In the genomic region with DNA sequence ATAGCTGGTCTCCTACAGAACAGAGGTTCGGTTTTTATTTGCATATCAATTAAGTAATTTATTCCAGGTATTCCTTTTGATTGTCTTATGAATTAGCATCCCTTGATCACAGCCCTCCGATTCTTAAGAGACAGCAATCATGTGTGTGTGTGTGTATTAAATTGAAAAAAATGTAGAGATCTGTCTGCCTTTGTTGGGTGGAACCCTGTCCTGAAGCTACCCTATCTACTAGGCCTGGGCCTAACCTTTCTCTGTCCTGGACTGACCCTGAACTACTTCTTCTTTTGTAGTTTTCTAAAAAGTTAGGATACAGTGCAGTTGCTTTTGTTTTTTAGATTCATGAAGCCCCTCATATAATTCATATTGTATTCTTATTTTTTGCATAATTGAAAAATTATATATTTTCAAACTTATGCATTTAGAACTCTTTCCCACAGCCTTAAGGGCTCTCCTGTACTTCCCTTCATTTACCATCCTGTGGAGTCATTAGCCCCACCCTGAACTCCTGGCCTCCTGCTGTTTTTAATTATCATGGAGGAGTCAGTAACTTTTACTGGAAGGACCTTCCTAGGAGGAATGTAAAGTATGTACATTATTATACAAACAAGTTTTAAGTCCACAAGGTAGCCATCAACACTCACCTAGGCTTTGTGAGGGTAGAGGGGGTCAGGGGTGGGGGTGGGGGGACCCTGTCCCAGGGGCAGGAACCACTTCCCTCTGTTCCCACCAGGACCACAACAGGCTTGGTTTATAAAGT, we compare ENCODE assay signal across 27 mouse cellular contexts.
DNase-seq lines count a peak whose midpoint lies in the region; ATAC-seq and TF ChIP-seq lines count a peak whose summit lies in the region.
"Had no signal": no experiment of that assay in that cellular context is flagged by ENCODE, and none has a peak within 500 bp of the region (broad histone marks: within the 10 kb centered on the region; RNA-seq: fewer than 3 reads in every experiment).

No protein-coding gene starts in this region.

- no peak overlapping the region for H3K4me3 ChIP-seq in embryonic facial prominence, embryonic 11.5 days (ENCODE audit: low read depth, low read length)
- no peak overlapping the region for H3K4me3 ChIP-seq in embryonic facial prominence, embryonic 10.5 days
- no peak overlapping the region; a peak in 1 of 4 replicates for H3K4me3 ChIP-seq in ES-E14 (ENCODE audit: insufficient read depth in 1 of 2, low read depth in 1 of 2, low read length in 2 of 2, poor library complexity in 1 of 2, severe bottlenecking in 1 of 2)
- no peak overlapping the region for H3K4me3 ChIP-seq in embryonic facial prominence, embryonic 12.5 days
- H3K4me3 ChIP-seq: embryonic facial prominence, embryonic 15.5 days; erythroblast, embryonic 14.5 days; forebrain, embryonic 12.5 days; forebrain, embryonic 15.5 days; heart, embryonic 12.5 days; heart, embryonic 15.5 days; hindbrain, embryonic 10.5 days; hindbrain, embryonic 13.5 days; intestine, embryonic 15.5 days had no signal

- no peaks in the 10 kb centered on the region for H3K9me3 ChIP-seq in embryonic facial prominence, embryonic 11.5 days (replicated peaks; ENCODE audit: control insufficient read depth, low read length)
- H3K9me3 ChIP-seq in embryonic facial prominence, embryonic 10.5 days: no peaks in the 10 kb centered on the region
- H3K9me3 ChIP-seq in ES-E14 (ENCODE audit: control insufficient read depth, insufficient read depth, low read depth, low read length): no peaks in the 10 kb centered on the region
- H3K9me3 ChIP-seq in embryonic facial prominence, embryonic 12.5 days: no peaks in the 10 kb centered on the region
- H3K9me3 ChIP-seq: embryonic facial prominence, embryonic 15.5 days; forebrain, embryonic 12.5 days; forebrain, embryonic 15.5 days; heart, embryonic 12.5 days; heart, embryonic 15.5 days; hindbrain, embryonic 10.5 days; hindbrain, embryonic 13.5 days; intestine, embryonic 15.5 days had no signal

- WGBS in embryonic facial prominence, embryonic 11.5 days: 89% methylated on average over 2 of the region's 2 CpGs
- 91% methylated on average over 2 of the region's 2 CpGs for WGBS in embryonic facial prominence, embryonic 10.5 days
- 79% methylated on average over 2 of the region's 2 CpGs for WGBS in embryonic facial prominence, embryonic 12.5 days

- H3K9ac ChIP-seq in embryonic facial prominence, embryonic 11.5 days (replicated peaks; ENCODE audit: low read length): no peak overlapping the region
- H3K9ac ChIP-seq in ES-E14 (ENCODE audit: insufficient read depth, low read depth, low read length, poor library complexity, severe bottlenecking): no peak overlapping the region
- no peak overlapping the region for H3K9ac ChIP-seq in embryonic facial prominence, embryonic 12.5 days
- H3K9ac ChIP-seq: embryonic facial prominence, embryonic 15.5 days; forebrain, embryonic 12.5 days; forebrain, embryonic 15.5 days; heart, embryonic 12.5 days; heart, embryonic 15.5 days; hindbrain, embryonic 13.5 days; intestine, embryonic 15.5 days had no signal

- H3K4me1 ChIP-seq in embryonic facial prominence, embryonic 11.5 days (ENCODE audit: control insufficient read depth, insufficient read depth, low read length): no peaks in the 10 kb centered on the region
- no peaks in the 10 kb centered on the region for H3K4me1 ChIP-seq in embryonic facial prominence, embryonic 10.5 days
- H3K4me1 ChIP-seq in ES-E14 (ENCODE audit: control insufficient read depth in 2 of 2, insufficient read depth in 2 of 2, low read length in 2 of 2, poor library complexity in 1 of 2): peaks cover 4 to 14% of the 10 kb centered on the region in 2 experiments
- H3K4me1 ChIP-seq in embryonic facial prominence, embryonic 12.5 days: no peaks in the 10 kb centered on the region
- H3K4me1 ChIP-seq: embryonic facial prominence, embryonic 15.5 days; forebrain, embryonic 12.5 days; forebrain, embryonic 15.5 days; heart, embryonic 12.5 days; heart, embryonic 15.5 days; hindbrain, embryonic 10.5 days; hindbrain, embryonic 13.5 days; intestine, embryonic 15.5 days had no signal

- in situ Hi-C loops in ES-E14 (cut with MboI; ENCODE audit: low sequenced_read_pairs in 2 of 2, unreplicated experiment in 2 of 2): no loop called here

- H3K27me3 ChIP-seq in embryonic facial prominence, embryonic 11.5 days (ENCODE audit: control insufficient read depth, insufficient read depth, low read length): no peaks in the 10 kb centered on the region
- no peaks in the 10 kb centered on the region for H3K27me3 ChIP-seq in embryonic facial prominence, embryonic 10.5 days (replicated peaks; ENCODE audit: low read depth, poor library complexity, severe bottlenecking)
- no peaks in the 10 kb centered on the region for H3K27me3 ChIP-seq in embryonic facial prominence, embryonic 12.5 days
- H3K27me3 ChIP-seq: embryonic facial prominence, embryonic 15.5 days; forebrain, embryonic 12.5 days; forebrain, embryonic 15.5 days; heart, embryonic 12.5 days; heart, embryonic 15.5 days; hindbrain, embryonic 13.5 days; intestine, embryonic 15.5 days had no signal

- no peak overlapping the region for H3K27ac ChIP-seq in embryonic facial prominence, embryonic 11.5 days (replicated peaks; ENCODE audit: low read depth, low read length)
- no peak overlapping the region for H3K27ac ChIP-seq in embryonic facial prominence, embryonic 10.5 days (replicated peaks)
- H3K27ac ChIP-seq in ES-E14 (ENCODE audit: insufficient read depth, low read depth, low read length, poor library complexity, severe bottlenecking): peak overlapping the region; percentile 50; the same call in 1 of the 2 replicates
- H3K27ac ChIP-seq in embryonic facial prominence, embryonic 12.5 days: no peak overlapping the region
- H3K27ac ChIP-seq: embryonic facial prominence, embryonic 15.5 days; forebrain, embryonic 12.5 days; forebrain, embryonic 15.5 days; heart, embryonic 15.5 days; hindbrain, embryonic 10.5 days; hindbrain, embryonic 13.5 days; intestine, embryonic 15.5 days had no signal

- DNase-seq in embryonic facial prominence, embryonic 11.5 days (ENCODE audit: low spot score): peak; percentile 12
- DNase-seq in embryonic facial prominence, embryonic 10.5 days (ENCODE audit: low spot score): no peak
- DNase-seq in ES-E14 (ENCODE audit: low read depth, low spot score): peak; percentile 54
- DNase-seq in yolk sac, embryonic 10.5 days (ENCODE audit: low spot score): no peak
- DNase-seq in heart, adult 11 months: no peak
- DNase-seq in urinary bladder, postnatal 14 days (ENCODE audit: low spot score): no peak
- DNase-seq: adrenal gland, adult 2 months; adrenal gland, postnatal 14 days; cerebellum, adult 11 months; cerebellum, adult 2 months; cerebellum, adult 9-11 months; cerebellum, postnatal 25 days; gastrocnemius, postnatal 10 days; gastrocnemius, postnatal 36 days; heart, postnatal 10 days; heart, postnatal 36 days had no signal

- no peak overlapping the region for H3K4me2 ChIP-seq in embryonic facial prominence, embryonic 11.5 days (ENCODE audit: low read depth, low read length)
- no peak overlapping the region for H3K4me2 ChIP-seq in embryonic facial prominence, embryonic 12.5 days (replicated peaks)
- H3K4me2 ChIP-seq: embryonic facial prominence, embryonic 15.5 days; forebrain, embryonic 12.5 days; forebrain, embryonic 15.5 days; heart, embryonic 12.5 days; heart, embryonic 15.5 days; hindbrain, embryonic 13.5 days; intestine, embryonic 15.5 days had no signal

- H3K36me3 ChIP-seq in embryonic facial prominence, embryonic 11.5 days (replicated peaks; ENCODE audit: control insufficient read depth, insufficient read depth, low read depth, low read length): no peaks in the 10 kb centered on the region
- no peaks in the 10 kb centered on the region for H3K36me3 ChIP-seq in embryonic facial prominence, embryonic 10.5 days (replicated peaks)
- no peaks in the 10 kb centered on the region for H3K36me3 ChIP-seq in ES-E14 (ENCODE audit: control insufficient read depth, insufficient read depth, low read length, poor library complexity, severe bottlenecking)
- H3K36me3 ChIP-seq in embryonic facial prominence, embryonic 12.5 days: no peaks in the 10 kb centered on the region
- H3K36me3 ChIP-seq: embryonic facial prominence, embryonic 15.5 days; forebrain, embryonic 12.5 days; forebrain, embryonic 15.5 days; heart, embryonic 12.5 days; heart, embryonic 15.5 days; hindbrain, embryonic 10.5 days; hindbrain, embryonic 13.5 days; intestine, embryonic 15.5 days had no signal

- ATAC-seq in embryonic facial prominence, embryonic 11.5 days (replicated peaks; ENCODE audit: insufficient number of reproducible peaks, low FRiP score, low TSS enrichment, low read depth): no peak
- 0 out of 2 replicates have a peak, but pooled peaks have one; percentile 22 for ATAC-seq in embryonic facial prominence, embryonic 12.5 days (ENCODE audit: insufficient number of reproducible peaks, insufficient read depth, low FRiP score, low TSS enrichment)
- ATAC-seq: forebrain, embryonic 15.5 days; hindbrain, embryonic 16.5 days; intestine, embryonic 15.5 days had no signal

TF ChIP-seq in ES-E14, 5 proteins besides CTCF, POLR2A, EP300 and RAD21:
- TF ChIP-seq CHD2 (IDR thresholded peaks at IDR 0.05; ENCODE audit: low read depth, low read length) (0 out of 2 replicates have a peak, but pooled peaks have one; percentile 20), MAFK (IDR thresholded peaks at IDR 0.05; ENCODE audit: insufficient read depth, low read depth, low read length) (no peak)

Comparison
In these comparisons a context has a peak if more than half of its experiments do, and no peak if none do; other contexts are left out.
1. DNase-seq: peak in embryonic facial prominence, embryonic 11.5 days (single experiment) and ES-E14 (single experiment); none in embryonic facial prominence, embryonic 10.5 days (single experiment), yolk sac, embryonic 10.5 days (single experiment), heart, adult 11 months (single experiment) and urinary bladder, postnatal 14 days (single experiment).